Mouse (Mus musculus) CD4-positive, CD25-positive, alpha-beta regulatory T cell, adult 2 months (primary cell): ENCODE measurements around the gene S1pr1.

Source experiments
- DNase-seq: peaks from one replicate; pipeline ENCODE4 v3.0.0-alpha.2; 2012; ENCODE audit warnings: low read depth, low spot score

S1pr1 gene

DNA sequence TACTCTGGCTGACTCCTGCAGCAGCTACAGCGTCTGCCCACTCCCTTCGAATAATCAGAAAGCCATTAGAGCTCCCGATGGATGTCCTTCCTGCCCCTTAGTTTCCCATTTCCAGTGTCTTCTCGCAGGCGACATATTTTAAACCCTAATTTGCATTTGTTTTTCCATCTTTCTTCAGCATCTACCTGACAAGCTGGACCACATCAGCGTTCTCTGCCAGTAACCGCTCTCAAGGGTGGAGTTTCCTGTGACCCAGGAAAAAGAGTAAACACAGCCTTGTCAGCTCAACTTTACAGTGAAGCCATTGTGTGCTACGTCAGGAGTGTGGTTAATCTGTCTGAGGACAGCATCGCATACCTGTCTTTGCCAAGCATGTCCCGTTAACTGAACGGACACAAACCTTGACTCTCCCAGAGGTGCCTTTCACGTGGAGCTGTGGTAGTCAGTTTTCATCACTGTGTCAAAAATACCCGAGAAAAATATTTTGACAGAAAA is 41.2 kb downstream of the S1pr1 start:
- peak; percentile 87 for DNase-seq

DNA sequence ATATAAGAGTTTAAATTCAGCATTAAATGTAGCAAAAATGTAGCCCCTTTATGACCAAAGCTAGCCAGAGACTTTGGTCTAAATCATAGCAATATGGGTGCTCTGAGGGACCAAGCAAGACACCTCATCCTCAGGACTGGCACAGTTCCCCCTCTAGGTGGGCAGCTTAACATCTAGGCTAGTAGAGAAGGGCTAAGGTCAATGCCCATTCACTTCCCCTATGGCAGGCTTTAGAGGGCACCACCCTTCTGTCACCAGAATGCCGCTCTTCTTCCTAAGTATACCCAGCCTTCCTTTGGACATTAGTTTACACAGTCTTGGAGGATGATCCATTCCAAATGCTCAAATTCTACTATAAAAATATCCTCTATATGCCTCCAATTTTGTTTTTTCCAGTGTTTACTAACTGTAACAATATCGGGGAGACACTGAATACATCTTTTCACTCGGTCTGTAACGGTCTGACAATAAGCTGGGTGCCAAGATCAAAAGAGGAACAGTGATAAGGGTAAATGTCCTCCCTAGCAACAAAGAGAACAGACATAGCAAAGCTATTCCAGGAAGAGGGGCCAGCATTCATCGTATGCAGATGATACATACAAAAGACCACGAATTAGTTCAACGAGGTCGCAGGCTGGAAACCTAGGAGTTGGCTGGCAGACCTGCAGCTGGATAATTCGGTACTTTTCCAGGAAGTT is 41.8 kb downstream of the S1pr1 start:
- peak; percentile 48 for DNase-seq

DNA sequence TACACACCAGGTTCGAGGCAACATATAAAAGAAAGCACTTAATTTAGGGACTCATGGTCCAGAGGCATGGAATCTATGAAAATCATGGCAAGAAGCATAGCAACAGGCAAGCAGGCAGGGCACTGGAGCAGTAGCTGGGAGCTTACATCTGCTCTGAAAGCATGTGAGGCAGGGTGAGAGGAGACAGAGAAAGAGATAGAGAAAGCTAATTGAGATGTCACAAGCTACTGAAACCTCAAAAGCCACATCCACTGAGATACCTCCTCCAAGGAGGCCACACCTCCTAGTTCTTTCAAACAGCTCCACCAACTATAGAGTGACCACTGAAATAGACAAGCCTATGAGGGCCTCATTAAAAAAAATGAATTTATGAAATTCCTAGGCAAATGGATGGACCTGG is 45.6 kb downstream of the S1pr1 start:
- peak; percentile 76 for DNase-seq

DNA sequence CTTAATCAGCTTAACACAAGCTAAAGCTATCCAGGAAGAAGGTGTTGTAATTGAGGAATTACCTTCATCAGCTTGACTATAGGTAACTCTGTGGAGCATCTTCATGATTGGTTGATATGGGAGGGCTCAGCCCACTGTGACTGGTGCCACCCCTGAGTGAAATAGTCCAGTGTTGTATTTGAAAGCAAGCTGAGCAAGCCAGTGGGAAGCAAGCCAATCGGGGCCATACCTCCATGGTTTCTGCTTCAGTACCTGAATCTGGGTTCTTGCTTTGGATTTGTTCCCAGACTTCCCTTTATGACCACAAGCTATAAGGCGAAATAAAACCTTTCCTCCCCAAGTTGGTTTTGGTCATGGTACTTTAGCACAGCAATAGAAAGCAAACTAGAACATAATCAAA is 47.7 kb downstream of the S1pr1 start:
- DNase-seq: no peak

DNA sequence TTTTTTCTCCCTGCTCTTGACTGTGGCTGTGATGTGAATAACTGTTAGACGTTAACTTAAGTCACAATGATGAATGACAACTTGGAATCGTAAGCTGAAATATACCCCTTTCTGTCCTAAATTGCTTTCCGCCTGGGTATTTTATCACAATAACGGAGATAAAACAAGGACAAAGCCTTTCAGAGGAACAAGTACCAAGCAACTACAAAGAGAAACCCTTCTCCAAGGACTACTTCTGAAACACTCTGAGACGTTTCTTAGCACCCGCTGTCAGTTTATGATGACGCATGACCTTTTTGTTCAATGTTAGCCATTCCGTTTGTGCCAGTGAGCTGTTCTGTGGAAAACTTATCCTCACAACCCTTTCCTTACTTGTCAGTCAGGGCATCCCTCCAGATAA is 48.3 kb downstream of the S1pr1 start:
- no peak for DNase-seq

DNA sequence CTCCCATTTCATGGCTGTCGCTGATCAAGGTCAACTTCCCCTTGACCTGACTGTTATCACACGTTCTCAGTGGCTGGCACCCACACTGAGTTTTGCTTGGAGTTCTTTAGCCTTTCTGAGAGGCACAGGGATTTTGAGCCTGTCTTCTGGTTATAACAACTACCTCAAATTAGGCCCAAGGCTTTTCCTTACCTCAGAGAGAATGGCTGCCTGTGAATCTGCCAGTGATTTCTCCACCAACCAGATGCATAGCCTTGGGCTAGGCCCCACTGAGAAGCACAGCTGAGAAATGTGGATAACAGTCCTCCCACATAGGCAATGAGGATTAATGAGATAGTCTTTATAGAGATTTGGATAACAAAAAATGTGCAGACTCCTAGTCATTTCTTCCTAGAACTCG is 50.4 kb downstream of the S1pr1 start:
- no peak for DNase-seq

DNA sequence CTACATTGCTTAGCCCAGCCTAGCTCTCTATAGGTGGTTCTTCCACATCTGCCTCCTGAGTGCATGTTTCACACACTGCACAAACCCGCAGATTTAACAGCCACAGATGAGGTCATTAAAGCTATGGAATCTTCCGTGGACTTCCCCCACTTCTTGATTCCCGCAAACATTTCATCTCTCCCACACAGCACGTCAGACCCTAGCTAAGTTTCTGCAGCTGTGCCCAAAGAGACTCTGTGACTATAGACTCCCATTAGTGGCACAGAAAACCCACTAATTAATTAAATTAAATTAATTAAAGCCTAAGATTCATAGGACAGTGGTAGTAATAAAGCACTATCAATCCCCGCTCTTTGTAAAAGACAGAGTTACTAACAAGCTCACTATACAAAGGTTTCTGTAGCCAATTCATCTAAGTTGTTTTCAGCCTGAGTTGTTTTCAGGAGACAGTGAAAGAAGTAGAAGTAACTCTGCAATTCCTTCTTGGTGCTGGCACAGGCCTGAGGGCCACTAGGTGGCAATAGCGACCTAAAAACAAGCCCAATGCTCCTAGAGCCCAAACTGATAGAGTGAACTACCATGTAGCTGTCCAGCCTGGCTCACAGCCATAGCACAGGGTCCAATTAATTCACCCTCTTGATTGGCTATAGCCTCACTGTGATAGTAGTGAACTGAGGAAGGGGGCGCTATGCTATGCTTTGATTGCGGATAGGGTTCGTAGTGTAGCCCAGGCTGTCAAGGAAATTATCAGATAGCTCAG is 54.0 kb downstream of the S1pr1 start:
- DNase-seq: peak; percentile 91
